Mouse (Mus musculus): ENCODE measurements around the gene Esrrb. TPM values are rescaled to one million over a fixed set of nuclear protein-coding genes. Genes with fewer than 3 reads are reported as not detected.

Gene Esrrb
- polyA plus RNA-seq, 1 experiment from 2014 or later, result 0.13 TPM

DNA sequence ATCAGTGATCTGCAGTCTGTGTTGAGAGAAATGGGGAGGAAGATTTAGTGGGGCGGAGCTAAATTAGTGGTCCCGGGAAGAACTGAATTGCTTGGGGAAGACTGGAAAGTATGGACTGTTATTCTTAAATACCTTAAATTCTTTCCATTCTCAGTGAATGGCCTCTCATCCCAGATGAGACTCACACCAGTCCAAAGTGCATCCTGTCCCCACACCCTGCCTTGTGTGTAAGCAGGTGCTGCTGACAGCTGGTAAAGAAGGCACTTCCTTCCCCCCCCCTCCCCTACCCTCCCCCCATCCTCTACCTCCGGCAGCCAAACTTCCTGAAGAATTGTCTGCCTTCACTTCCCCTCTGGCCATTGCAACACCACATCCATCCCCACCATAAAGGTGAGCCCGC, 105.3 kb downstream of the Esrrb start:
- DNase-seq (ENCODE audit: low spot score), result no peak
- H3K36me3 ChIP-seq (ENCODE audit: control insufficient read depth, insufficient read depth, low read length), result no peaks in the 10 kb centered on the region
- no peak overlapping the region for H3K4me3 ChIP-seq (ENCODE audit: low read depth, low read length)
- H3K27me3 ChIP-seq (ENCODE audit: control insufficient read depth, insufficient read depth, low read length), result no peaks in the 10 kb centered on the region
- WGBS, result 61% methylated on average over 4 of the region's 4 CpGs
- ATAC-seq (replicated peaks; ENCODE audit: low FRiP score), result no peak
- no peak overlapping the region for H3K27ac ChIP-seq (ENCODE audit: low read depth, low read length)
- no peaks in the 10 kb centered on the region for H3K4me1 ChIP-seq (replicated peaks; ENCODE audit: control insufficient read depth, insufficient read depth, low read length)
- H3K9ac ChIP-seq (ENCODE audit: low read length), result no peak overlapping the region
- H3K9me3 ChIP-seq (ENCODE audit: control insufficient read depth, low read length), result no peaks in the 10 kb centered on the region
- no peak overlapping the region for H3K4me2 ChIP-seq (ENCODE audit: low read depth, low read length, severe bottlenecking)

DNA sequence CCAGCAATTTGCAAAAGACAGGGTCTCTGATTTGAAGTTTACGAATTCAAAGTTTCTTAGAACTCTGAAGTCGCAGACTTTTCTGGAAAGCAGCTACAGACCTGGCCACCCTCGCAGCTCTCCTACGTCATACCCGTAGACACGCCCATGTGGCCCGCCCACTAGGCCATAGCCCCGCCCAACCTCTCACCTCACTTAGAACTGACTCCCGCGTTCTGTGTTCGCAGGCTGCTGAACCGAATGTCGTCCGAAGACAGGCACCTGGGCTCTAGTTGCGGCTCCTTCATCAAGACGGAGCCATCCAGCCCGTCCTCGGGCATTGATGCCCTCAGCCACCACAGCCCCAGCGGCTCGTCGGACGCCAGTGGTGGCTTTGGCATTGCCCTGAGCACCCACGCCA, 109.0 kb downstream of the Esrrb start:
- H3K9ac ChIP-seq (ENCODE audit: low read length), result no peak overlapping the region
- no peaks in the 10 kb centered on the region for H3K27me3 ChIP-seq (ENCODE audit: control insufficient read depth, insufficient read depth, low read length)
- no peak overlapping the region for H3K4me3 ChIP-seq (ENCODE audit: low read depth, low read length)
- H3K9me3 ChIP-seq (ENCODE audit: control insufficient read depth, low read length), result no peaks in the 10 kb centered on the region
- no peaks in the 10 kb centered on the region for H3K36me3 ChIP-seq (ENCODE audit: control insufficient read depth, insufficient read depth, low read length)
- no peak for DNase-seq (ENCODE audit: low spot score)
- H3K4me1 ChIP-seq (replicated peaks; ENCODE audit: control insufficient read depth, insufficient read depth, low read length), result no peaks in the 10 kb centered on the region
- WGBS, result 58% methylated on average over 23 of the region's 23 CpGs
- no peak overlapping the region for H3K27ac ChIP-seq (ENCODE audit: low read depth, low read length)
- no peak for ATAC-seq (replicated peaks; ENCODE audit: low FRiP score)
- H3K4me2 ChIP-seq (ENCODE audit: low read depth, low read length, severe bottlenecking), result no peak overlapping the region

DNA sequence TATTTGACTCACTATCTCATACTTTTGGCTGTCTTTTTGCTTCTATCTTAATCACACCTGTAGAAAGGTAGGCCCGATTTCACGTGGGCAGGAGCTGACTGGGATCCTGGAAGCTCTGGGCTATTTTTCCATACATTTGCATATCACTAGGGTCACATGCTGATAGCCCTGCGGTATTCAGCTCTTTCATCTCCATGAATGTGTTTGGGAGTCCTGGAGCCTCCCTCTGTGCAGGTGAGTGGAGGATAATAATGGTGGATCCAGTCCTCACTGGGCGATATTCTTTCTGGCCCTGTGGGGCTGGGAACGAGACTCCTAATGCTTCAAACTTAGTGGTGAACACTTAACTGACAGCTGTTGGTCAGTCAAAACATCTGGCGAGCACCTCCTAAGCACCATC, 110.0 kb downstream of the Esrrb start:
- Histone ChIP-seq H3K27me3 (ENCODE audit: control insufficient read depth, insufficient read depth, low read length) (no peaks in the 10 kb centered on the region), H3K4me3 (ENCODE audit: low read depth, low read length) (no peak overlapping the region), H3K36me3 (ENCODE audit: control insufficient read depth, insufficient read depth, low read length) (no peaks in the 10 kb centered on the region), H3K4me2 (ENCODE audit: low read depth, low read length, severe bottlenecking) (no peak overlapping the region), H3K4me1 (replicated peaks; ENCODE audit: control insufficient read depth, insufficient read depth, low read length) (no peaks in the 10 kb centered on the region), H3K9ac (ENCODE audit: low read length) (no peak overlapping the region), H3K27ac (ENCODE audit: low read depth, low read length) (no peak overlapping the region), H3K9me3 (ENCODE audit: control insufficient read depth, low read length) (no peaks in the 10 kb centered on the region)
- no peak for ATAC-seq (replicated peaks; ENCODE audit: low FRiP score)
- no peak for DNase-seq (ENCODE audit: low spot score)
- WGBS, result 54% methylated on average over 6 of the region's 6 CpGs

DNA sequence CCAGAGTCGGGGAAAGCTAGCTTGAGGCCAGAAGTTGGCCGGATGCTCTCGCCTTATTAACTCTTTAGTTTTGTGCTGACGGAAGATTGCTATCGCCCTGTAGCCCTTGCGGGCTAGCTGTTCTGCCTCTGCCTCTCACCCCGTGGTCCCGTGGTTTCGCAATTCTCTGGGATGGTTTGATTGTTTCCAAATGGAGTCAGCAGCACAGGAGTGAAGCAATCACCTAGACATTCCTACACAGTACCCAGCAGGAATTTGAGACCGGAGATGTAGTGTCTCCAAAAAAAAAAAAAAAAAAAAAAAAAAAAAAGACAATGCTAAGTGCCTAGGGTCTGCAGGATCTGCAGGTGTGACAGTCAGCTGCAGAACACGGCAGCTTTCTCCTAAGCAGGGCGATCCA, 112.7 kb downstream of the Esrrb start:
- Histone ChIP-seq H3K4me1 (replicated peaks; ENCODE audit: control insufficient read depth, insufficient read depth, low read length) (no peaks in the 10 kb centered on the region), H3K4me2 (ENCODE audit: low read depth, low read length, severe bottlenecking) (no peak overlapping the region), H3K9ac (ENCODE audit: low read length) (no peak overlapping the region), H3K4me3 (ENCODE audit: low read depth, low read length) (no peak overlapping the region), H3K27ac (ENCODE audit: low read depth, low read length) (no peak overlapping the region), H3K27me3 (ENCODE audit: control insufficient read depth, insufficient read depth, low read length) (no peaks in the 10 kb centered on the region), H3K9me3 (ENCODE audit: control insufficient read depth, low read length) (no peaks in the 10 kb centered on the region), H3K36me3 (ENCODE audit: control insufficient read depth, insufficient read depth, low read length) (no peaks in the 10 kb centered on the region)
- 63% methylated on average over 12 of the region's 12 CpGs for WGBS
- no peak for DNase-seq (ENCODE audit: low spot score)
- ATAC-seq (replicated peaks; ENCODE audit: low FRiP score), result no peak

DNA sequence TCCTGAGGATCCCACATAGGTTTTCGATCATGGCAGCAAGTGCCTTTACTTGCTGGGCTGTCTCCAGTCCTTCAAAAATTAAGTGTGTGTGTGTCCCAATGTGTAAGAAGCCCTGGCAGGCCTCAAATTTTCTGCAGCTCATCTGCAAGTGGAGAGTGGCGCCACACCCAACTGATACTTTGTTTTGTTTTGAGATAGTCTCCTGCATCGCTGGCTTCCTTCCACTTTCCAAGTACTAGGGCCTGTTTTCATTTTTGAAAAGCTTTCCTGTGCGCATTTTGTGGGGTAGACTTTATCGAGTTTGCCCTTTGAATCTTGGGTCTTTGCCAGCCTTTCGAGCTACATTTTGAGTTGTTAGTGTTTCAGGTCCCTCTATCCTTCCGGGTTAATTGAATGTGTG, 115.1 kb downstream of the Esrrb start:
- DNase-seq (ENCODE audit: low spot score), result no peak
- H3K27ac ChIP-seq (ENCODE audit: low read depth, low read length), result no peak overlapping the region
- no peaks in the 10 kb centered on the region for H3K9me3 ChIP-seq (ENCODE audit: control insufficient read depth, low read length)
- ATAC-seq (replicated peaks; ENCODE audit: low FRiP score), result no peak
- no peak overlapping the region for H3K9ac ChIP-seq (ENCODE audit: low read length)
- H3K36me3 ChIP-seq (ENCODE audit: control insufficient read depth, insufficient read depth, low read length), result no peaks in the 10 kb centered on the region
- H3K27me3 ChIP-seq (ENCODE audit: control insufficient read depth, insufficient read depth, low read length), result no peaks in the 10 kb centered on the region
- 89% methylated on average over 7 of the region's 7 CpGs for WGBS
- no peaks in the 10 kb centered on the region for H3K4me1 ChIP-seq (replicated peaks; ENCODE audit: control insufficient read depth, insufficient read depth, low read length)
- no peak overlapping the region for H3K4me2 ChIP-seq (ENCODE audit: low read depth, low read length, severe bottlenecking)
- H3K4me3 ChIP-seq (ENCODE audit: low read depth, low read length), result no peak overlapping the region

DNA sequence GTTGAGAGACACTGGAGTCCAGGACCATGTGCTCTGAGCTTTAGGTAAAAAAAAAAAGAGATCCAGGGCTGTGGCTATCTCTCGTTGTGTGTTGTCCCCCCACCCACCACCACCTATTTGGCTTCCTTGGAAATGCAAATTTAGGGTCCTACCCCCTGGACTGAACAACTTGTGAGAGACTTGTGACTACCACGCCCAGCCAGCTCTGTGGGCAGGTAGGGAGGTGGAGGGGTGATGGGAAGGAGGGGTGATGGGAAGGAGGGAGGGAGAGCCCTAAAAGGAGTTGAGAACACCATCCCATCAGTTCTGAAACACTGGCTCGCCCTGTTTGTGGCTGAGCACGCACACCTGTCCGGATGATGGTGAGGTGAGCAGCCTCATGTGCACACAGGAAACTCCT, 118.0 kb downstream of the Esrrb start:
- Histone ChIP-seq H3K4me1 (replicated peaks; ENCODE audit: control insufficient read depth, insufficient read depth, low read length) (no peaks in the 10 kb centered on the region), H3K36me3 (ENCODE audit: control insufficient read depth, insufficient read depth, low read length) (no peaks in the 10 kb centered on the region), H3K27me3 (ENCODE audit: control insufficient read depth, insufficient read depth, low read length) (no peaks in the 10 kb centered on the region), H3K27ac (ENCODE audit: low read depth, low read length) (no peak overlapping the region), H3K9me3 (ENCODE audit: control insufficient read depth, low read length) (no peaks in the 10 kb centered on the region), H3K9ac (ENCODE audit: low read length) (no peak overlapping the region), H3K4me2 (ENCODE audit: low read depth, low read length, severe bottlenecking) (no peak overlapping the region), H3K4me3 (ENCODE audit: low read depth, low read length) (no peak overlapping the region)
- ATAC-seq (replicated peaks; ENCODE audit: low FRiP score) (no peak), DNase-seq (ENCODE audit: low spot score) (no peak)
- 75% methylated on average over 5 of the region's 5 CpGs for WGBS

DNA sequence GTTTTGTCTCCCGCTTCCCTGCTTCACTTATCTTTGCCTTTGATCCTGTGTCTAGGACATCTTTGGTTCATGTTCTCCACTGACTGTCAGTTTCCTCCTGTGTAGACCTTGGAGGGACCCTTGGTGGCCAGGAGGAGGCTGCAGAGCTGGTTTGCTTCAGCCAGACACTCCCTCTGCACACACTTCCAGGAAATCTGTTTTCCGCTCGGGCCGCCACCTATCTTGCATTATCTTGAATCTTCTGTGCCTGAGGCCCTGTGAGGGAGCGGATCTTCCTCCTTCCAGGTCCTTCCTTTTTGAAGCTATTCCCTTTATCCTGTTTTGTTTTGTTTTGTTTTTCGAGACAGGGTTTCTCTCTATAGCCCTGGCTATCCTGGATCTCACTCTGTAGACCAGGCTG, 121.1 kb downstream of the Esrrb start:
- Histone ChIP-seq H3K4me3 (ENCODE audit: low read depth, low read length) (no peak overlapping the region), H3K9me3 (ENCODE audit: control insufficient read depth, low read length) (no peaks in the 10 kb centered on the region), H3K27ac (ENCODE audit: low read depth, low read length) (no peak overlapping the region), H3K36me3 (ENCODE audit: control insufficient read depth, insufficient read depth, low read length) (no peaks in the 10 kb centered on the region), H3K27me3 (ENCODE audit: control insufficient read depth, insufficient read depth, low read length) (no peaks in the 10 kb centered on the region), H3K4me2 (ENCODE audit: low read depth, low read length, severe bottlenecking) (no peak overlapping the region), H3K4me1 (replicated peaks; ENCODE audit: control insufficient read depth, insufficient read depth, low read length) (no peaks in the 10 kb centered on the region), H3K9ac (ENCODE audit: low read length) (no peak overlapping the region)
- DNase-seq (ENCODE audit: low spot score), result no peak
- 88% methylated on average over 6 of the region's 6 CpGs for WGBS
- ATAC-seq (replicated peaks; ENCODE audit: low FRiP score), result no peak

DNA sequence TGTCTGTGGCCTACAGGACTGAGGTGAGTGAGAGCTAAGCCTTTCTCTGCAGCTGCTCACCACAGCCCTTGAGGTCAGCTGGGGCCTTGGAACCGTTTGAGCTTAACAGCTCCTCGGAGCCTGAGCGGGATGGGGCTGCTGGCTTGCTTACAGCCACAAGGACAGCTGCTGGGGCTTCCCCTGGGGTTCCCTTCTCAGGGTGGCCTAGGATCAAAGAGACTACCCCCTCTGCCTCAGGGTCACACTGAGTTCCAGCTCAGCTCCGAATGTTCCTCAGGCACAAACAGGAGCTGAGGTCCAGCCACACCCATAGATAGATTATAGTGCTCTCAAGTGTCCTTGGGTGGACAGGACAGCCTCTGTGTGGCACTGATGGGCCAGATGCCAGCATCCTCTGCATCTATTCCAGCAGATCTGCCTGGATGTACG, 122.5 kb downstream of the Esrrb start:
- H3K9me3 ChIP-seq (ENCODE audit: control insufficient read depth, low read length), result no peaks in the 10 kb centered on the region
- ATAC-seq (replicated peaks; ENCODE audit: low FRiP score), result no peak
- H3K27me3 ChIP-seq (ENCODE audit: control insufficient read depth, insufficient read depth, low read length), result no peaks in the 10 kb centered on the region
- no peak overlapping the region for H3K4me2 ChIP-seq (ENCODE audit: low read depth, low read length, severe bottlenecking)
- H3K4me3 ChIP-seq (ENCODE audit: low read depth, low read length), result no peak overlapping the region
- no peaks in the 10 kb centered on the region for H3K36me3 ChIP-seq (ENCODE audit: control insufficient read depth, insufficient read depth, low read length)
- H3K27ac ChIP-seq (ENCODE audit: low read depth, low read length), result no peak overlapping the region
- 49% methylated on average over 5 of the region's 5 CpGs for WGBS
- no peaks in the 10 kb centered on the region for H3K4me1 ChIP-seq (replicated peaks; ENCODE audit: control insufficient read depth, insufficient read depth, low read length)
- H3K9ac ChIP-seq (ENCODE audit: low read length), result no peak overlapping the region
- no peak for DNase-seq (ENCODE audit: low spot score)

DNA sequence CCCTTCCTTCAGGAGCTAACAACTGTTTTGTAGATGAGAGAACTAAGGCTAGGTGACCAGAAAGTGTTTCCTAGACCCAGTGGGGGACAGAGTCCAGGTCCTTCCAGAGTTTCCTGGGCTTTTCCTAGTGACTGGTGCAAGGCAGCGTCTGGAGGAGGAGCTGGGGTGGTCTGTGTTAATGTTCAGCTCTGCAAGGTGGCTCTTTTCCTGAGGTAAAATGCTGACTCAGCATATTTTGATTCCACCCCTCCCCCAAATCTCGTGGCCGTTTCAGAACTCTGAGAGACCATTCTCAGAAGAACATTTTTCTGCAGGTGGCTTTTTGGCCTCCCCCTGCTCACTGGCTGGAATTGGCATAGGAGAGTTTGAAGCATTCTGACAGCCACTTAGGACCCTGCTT, 127.1 kb downstream of the Esrrb start:
- Histone ChIP-seq H3K9me3 (ENCODE audit: control insufficient read depth, low read length) (no peaks in the 10 kb centered on the region), H3K4me1 (replicated peaks; ENCODE audit: control insufficient read depth, insufficient read depth, low read length) (no peaks in the 10 kb centered on the region), H3K27me3 (ENCODE audit: control insufficient read depth, insufficient read depth, low read length) (no peaks in the 10 kb centered on the region), H3K4me3 (ENCODE audit: low read depth, low read length) (no peak overlapping the region), H3K36me3 (ENCODE audit: control insufficient read depth, insufficient read depth, low read length) (no peaks in the 10 kb centered on the region), H3K4me2 (ENCODE audit: low read depth, low read length, severe bottlenecking) (no peak overlapping the region), H3K27ac (ENCODE audit: low read depth, low read length) (no peak overlapping the region), H3K9ac (ENCODE audit: low read length) (no peak overlapping the region)
- ATAC-seq (replicated peaks; ENCODE audit: low FRiP score) (no peak), DNase-seq (ENCODE audit: low spot score) (no peak)
- WGBS, result 82% methylated on average over 3 of the region's 3 CpGs
